Mouse (Mus musculus): Measurements from ENCODE around the gene Ppp1r12b.
A peak's percentile ranks its signal among the peaks of the same experiment; 100 is the strongest.

GRCm38 (mm10) chr1:134816617-134817016 is 139.1 kb downstream of the Ppp1r12b start:
- TF ChIP-seq CTCF (IDR thresholded peaks at IDR 0.05): peak; percentile 45
- peak; percentile 94 for TF ChIP-seq EP300 (IDR thresholded peaks at IDR 0.05)
